Mouse (Mus musculus) mouse trophoblast stem cell (cell line): ENCODE results near the gene Hoxa6.

Source experiments
- in situ Hi-C, 2 experiments: fragments of 300-500 bp; cut with MseI, MboI; formaldehyde crosslinking; loops; 2 replicates in 1 of 2; 3 replicates in 1 of 2; pipeline ENCODE4 v1.15.1; 2025

Gene Hoxa6

DNA sequence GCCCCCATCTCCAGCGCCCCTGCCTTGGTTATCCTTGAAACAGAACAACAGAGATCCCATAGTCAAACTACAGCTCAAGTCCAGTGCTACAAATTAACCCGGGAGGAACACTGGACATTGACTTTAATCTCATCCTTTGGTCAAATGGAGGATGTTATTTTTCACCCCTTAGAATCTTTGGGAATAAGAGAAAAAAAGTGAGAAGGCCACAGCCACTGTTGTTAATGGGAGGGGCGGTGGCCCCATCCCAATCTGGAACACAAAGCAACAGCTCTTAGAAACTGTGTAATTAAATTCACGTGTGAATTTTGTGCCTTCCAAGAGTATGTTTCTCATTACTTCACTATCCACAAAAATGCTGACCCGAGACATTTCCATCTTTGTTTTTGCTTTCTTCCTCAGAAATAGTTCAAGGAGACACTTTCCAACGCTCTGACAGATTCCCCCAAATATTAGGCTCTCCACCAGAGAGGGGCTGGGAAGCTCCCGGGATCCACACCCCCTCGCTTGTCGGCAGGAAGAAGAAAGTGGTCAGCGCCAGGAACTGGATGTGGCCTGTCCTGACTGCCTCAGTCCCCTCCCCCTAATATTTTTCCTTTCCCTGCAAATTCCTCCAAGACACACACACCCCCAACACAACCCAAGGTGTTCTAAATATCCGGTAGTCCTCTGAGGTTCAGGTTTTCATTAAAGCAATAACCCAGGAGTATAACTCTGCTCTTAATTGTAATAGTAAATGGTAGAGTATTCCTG is 19.1 kb upstream of the Hoxa6 start:
- in situ Hi-C loops = no loop called here

GRCm38 (mm10) chr6:52226569-52227257 is 18.2 kb upstream of the Hoxa6 start:
- in situ Hi-C loops = no loop called here

GRCm38 (mm10) chr6:52225612-52226568 is 17.4 kb upstream of the Hoxa6 start:
- in situ Hi-C loops = no loop called here

GRCm38 (mm10) chr6:52224895-52225611 is 16.5 kb upstream of the Hoxa6 start:
- in situ Hi-C loops = loop anchor here in 1 of 2 experiments (25.0 kb wide), 1 partner anchor 613 kb away; no protein-coding TSS in a partner anchor

DNA sequence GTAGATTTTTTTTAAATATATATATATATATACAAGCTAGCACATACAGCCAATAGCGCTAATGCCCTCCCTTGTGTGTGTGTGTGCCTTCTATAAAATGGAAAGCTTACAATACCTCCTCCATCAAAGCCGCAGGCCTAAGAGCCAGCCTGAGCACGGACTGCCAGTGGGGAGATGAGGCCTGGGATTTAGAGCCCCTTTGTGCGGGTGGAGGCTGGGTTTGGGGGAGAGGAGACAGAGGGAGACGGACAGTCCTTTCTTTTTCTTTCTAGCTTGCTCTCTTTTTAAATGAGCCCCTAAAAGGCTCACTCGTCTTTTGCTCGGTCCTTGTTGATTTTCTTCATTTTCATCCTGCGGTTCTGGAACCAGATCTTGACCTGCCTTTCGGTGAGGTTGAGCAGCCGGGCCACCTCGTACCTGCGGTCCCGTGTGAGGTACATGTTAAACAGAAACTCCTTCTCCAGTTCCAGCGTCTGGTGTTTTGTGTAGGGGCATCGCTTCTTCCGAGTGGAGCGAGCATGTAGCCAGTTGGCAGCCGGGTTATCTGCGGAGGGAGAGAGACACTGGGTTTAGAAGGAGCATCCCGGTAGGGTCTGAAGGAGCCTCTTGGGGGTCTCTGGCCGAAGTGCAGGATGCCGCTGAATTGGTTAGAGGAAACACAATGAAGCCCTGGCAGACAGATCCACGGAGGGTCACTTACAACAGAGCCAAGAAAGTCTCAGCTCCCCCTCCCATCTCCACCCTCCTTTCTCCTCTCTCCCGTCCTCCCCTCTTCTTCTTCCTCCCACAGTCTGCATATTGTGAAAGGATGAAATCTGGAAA is 15.6 kb upstream of the Hoxa6 start:
- in situ Hi-C loops = loop anchor here in 1 of 2 experiments (25.0 kb wide), 1 partner anchor 612 kb away; no protein-coding TSS in a partner anchor

DNA sequence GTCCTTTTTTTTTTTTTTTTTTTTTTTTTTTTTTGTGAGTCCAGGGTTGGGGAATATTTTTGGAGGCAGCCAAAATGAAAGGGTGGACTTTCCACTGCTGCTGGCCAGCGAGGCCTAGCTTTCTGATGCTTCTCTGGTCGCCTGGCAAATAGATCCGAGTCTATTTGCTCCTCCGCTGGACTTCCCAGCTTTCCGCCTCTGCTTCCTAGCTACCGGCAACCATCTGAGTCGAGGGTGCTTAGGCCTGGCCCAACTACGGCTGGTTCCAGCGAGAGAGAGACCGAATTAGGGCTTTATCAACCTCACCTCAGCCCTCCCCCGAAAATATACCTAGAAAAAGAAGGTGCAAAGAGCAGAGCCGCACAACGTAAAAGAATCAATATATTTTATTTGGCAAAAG is 14.2 kb upstream of the Hoxa6 start:
- in situ Hi-C loops = loop anchor here in 1 of 2 experiments (25.0 kb wide), 1 partner anchor 610 kb away; no protein-coding TSS in a partner anchor

DNA sequence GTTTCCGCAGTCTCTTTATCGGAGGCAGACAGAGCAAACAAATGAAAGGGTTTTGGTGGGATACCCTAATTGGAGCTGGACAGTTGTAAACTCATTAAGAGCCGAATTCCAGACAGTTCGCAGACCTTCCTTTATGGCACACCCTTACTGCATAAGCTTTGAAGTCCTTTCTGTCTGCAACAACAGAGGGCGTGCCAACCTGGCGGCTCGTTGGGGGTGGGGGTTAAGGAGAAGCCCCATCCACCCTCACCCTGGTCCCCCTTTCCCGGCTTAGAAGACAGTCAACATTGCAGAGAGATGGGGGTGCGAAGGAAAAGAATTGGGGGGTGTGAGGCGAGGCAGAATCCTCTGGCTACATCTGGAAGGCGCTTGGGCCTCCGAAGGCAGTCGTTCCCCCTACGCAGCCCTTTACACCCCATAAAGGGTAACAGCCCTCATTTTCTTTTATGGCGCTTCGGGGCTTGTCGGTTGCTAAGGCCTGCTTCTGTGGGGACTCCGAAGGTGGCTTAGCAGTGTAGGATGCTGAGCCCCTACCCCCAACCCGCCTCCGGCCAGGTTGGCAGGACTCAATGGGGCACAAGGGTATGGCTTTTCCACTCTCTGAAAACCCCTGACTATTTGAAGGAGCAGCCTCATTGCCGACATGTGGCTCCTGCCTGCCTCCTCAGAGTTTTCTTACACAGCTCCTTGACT is 13.6 kb upstream of the Hoxa6 start:
- in situ Hi-C loops = loop anchor here in 1 of 2 experiments (25.0 kb wide), 1 partner anchor 610 kb away; no protein-coding TSS in a partner anchor

GRCm38 (mm10) chr6:52221337-52221992 is 12.9 kb upstream of the Hoxa6 start, which contains the start of gene Hoxa7:
TSS of gene Hoxa7 (minus strand) at chr6:52221854.
- in situ Hi-C loops = loop anchor here in 1 of 2 experiments (25.0 kb wide), 1 partner anchor 609 kb away; no protein-coding TSS in a partner anchor

- in situ Hi-C loops = loop anchor here in 1 of 2 experiments (25.0 kb wide), 1 partner anchor 609 kb away; no protein-coding TSS in a partner anchor
Measured at GRCm38 (mm10) chr6:52220865-52221310, 12.4 kb upstream of the Hoxa6 start.

DNA sequence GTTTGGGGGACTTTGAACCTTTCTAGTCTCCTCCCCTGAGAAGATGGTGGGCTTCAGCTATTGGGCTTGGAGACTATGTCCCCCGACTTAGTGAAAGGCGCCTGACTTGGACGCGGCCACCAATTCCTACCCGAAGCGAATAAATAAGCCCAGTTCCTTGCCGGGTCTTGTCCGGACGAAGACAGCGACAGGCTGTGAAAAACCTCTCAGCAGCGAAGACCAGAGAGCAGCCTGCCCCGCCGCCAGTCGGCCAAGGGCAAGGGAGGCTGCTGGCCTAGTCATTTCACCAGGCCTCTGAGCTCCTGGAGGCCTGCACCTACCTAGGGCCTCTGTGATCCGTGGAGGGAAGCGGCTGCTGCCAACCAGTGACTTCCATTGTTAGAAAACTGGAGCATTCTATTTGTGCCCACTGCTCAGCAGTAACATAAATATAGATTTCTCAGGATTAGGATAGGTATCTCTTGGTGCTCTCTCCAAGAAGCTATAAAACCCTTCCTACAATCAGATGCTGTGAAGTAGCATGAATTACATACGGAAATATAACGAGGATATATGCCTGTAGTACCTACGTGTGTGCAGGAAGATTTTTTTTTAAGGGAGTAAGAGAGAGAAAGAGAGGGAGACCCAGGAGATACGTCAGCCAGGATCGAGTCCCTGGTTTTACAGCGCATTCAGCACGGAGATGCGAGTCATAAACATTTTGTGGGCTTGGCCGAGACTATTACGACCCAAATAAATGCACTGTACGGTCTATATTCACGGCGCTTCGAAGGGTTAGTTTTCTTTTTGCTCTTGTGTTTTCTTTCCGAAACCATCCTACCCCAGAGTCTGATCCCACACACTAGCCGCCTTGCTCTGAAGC is 11.7 kb upstream of the Hoxa6 start:
- in situ Hi-C loops = loop anchor here in 1 of 2 experiments (25.0 kb wide), 1 partner anchor 608 kb away; no protein-coding TSS in a partner anchor

DNA sequence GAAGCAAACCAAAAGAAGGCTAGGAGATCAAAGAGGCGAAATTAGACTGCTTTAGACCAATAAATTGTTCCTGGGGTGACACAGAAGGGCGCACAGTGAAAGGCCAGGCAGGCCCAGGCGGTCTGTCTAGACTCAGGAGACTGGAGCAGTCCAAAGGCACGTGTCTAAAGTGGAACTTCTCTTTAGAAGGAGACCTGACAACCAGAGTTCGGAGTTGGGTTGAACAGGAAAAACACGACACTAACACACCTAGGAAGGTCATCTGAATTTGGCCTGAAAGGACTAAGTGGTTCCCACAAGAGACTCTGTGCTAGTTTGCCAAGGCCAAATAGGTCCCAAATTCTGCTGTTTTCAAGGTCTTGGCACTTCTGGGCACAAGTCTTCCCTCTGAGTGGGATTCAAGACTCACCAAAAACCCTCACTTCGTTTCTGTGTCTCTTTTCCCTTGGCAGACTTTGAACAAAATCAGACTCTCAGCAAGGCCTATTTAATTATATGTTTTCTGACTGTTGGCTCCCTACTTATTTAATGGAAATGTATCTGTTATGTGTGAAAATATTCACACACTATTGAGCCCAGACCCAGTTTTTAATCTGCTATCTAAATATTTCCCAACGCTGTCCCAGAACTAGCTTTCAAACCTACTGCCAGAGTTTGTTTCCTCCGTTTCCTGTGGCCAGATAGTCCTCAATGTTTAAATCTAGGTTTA is 10.9 kb upstream of the Hoxa6 start:
- in situ Hi-C loops = loop anchor here in 1 of 2 experiments (25.0 kb wide), 1 partner anchor 607 kb away; no protein-coding TSS in a partner anchor

DNA sequence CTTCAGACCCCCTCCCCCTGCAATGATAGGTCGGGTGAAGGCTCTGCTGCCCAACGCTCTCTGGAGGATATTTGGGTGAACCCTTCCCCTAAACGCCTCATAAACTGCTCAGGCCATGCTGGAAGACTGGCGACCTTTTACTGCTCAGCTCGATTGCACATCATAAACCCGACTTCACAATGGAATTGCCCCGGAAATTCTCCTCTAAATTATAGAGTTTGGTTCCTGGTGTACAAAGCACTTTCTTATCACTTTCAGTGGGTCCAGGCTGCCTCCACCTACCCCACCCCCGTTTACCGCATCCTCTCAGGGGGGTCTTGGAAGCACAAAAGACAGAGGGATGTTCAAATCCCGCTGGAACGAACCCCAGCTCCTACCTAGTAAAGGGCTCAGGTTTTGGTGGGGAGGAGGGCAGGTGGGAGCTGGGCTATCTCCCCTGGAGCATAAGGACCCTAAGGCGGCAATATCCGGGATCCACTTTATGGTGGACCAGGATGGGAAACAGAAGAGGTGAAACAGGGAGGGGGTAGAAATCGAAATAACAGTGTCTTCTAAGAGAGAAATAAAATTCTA is 10.2 kb upstream of the Hoxa6 start:
- in situ Hi-C loops = loop anchor here in 1 of 2 experiments (25.0 kb wide), 1 partner anchor 606 kb away; no protein-coding TSS in a partner anchor

DNA sequence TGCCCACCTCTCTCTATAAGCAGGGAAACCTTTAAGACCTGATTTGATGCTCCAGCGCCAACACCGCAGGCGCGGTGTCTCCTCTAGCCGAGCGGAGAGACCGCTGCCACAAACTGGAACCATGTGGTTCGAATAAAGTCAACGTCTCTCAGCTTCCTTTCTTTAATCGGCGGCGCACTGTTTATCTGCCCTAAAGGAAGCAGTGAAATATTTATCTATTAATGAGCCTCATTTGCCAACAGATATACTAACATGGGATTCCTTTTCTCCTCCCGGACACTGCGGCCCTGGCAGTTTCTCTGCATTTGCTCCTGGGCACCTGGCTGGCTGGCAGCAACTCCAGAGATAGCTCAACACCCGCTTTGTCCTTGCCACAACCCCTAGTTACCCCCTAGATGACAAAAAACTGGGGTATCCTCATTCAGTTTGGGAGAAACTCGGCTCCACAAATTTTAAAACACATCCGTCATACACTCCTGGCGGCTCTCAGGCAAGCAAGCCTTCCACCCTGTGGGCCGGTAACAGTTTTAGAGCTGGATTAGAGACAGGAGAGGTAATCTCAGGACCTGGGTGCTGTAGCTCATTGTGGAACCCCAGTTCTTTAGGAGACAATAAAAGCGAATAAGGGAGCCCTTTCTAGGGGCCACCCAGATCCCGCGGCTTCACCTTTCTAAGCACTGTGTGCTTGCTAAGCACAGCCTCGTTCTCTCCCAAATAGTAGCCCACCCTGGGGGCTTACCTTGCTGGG is 9.5 kb upstream of the Hoxa6 start:
- in situ Hi-C loops = loop anchor here in 1 of 2 experiments (25.0 kb wide), 1 partner anchor 606 kb away; no protein-coding TSS in a partner anchor

GRCm38 (mm10) chr6:52217459-52217768 is 8.9 kb upstream of the Hoxa6 start:
- in situ Hi-C loops = loop anchor here in 1 of 2 experiments (25.0 kb wide), 1 partner anchor 605 kb away; no protein-coding TSS in a partner anchor

- in situ Hi-C loops = loop anchor here in 1 of 2 experiments (25.0 kb wide), 1 partner anchor 605 kb away; no protein-coding TSS in a partner anchor
Measured at GRCm38 (mm10) chr6:52216691-52217458, 8.4 kb upstream of the Hoxa6 start.
